Mouse (Mus musculus) stomach, postnatal 0 days (tissue): Measurements from ENCODE around the gene Olfr926.

Experiments used
- CTCF ChIP-seq: IDR thresholded peaks from 2 replicates; pipeline ENCODE4 v1.5.1; 2016; ENCODE audit warnings: antibody characterized with exemption, low read depth, mild to moderate bottlenecking, moderate library complexity
- EP300 ChIP-seq: optimal IDR thresholded peaks from 2 replicates; pipeline ENCODE3; 2016; ENCODE audit warnings: antibody characterized with exemption

GRCm38 (mm10) chr9:38876826-38877225, at the start of gene Olfr926:
- TF ChIP-seq CTCF (no peak), EP300 (no peak)
